Mouse (Mus musculus): ENCODE measurements at regions not wholly inside any gene's neighbourhood (a gene's known extent, or its start where the extent isn't known, plus 50 kb on each side); places are given as distances from the start of the nearest gene placed in this dataset.
"Not testable (repeated sequence)": the region's sequence is repeated elsewhere in the genome, so short reads cannot be mapped to it uniquely, and the experiment has no call there.

- no peak for DNase-seq
These were observed 56.7 kb upstream of the Klf13 start for GRCm38 (mm10) chr7:63995255-63995980.

GRCm38 (mm10) chr7:63994769-63995168, 56.1 kb upstream of the Klf13 start:
- not testable (repeated sequence) for DNase-seq

GRCm38 (mm10) chr7:63992155-63992554, 53.4 kb upstream of the Klf13 start:
- DNase-seq: peak; percentile 38

- peak; percentile 74 for DNase-seq
These were observed 52.6 kb upstream of the Klf13 start for GRCm38 (mm10) chr7:63991085-63992010.

- DNase-seq: peak; percentile 56
These were observed 51.8 kb upstream of the Klf13 start for GRCm38 (mm10) chr7:63990312-63991028.

- peak; percentile 9 for DNase-seq
These were observed 51.0 kb upstream of the Klf13 start for GRCm38 (mm10) chr7:63989736-63990135.
